Mouse (Mus musculus) urinary bladder, postnatal 10 days (tissue): ENCODE results near the gene Ermard.
"Not testable (repeated sequence)": the region's sequence is repeated elsewhere in the genome, so short reads cannot be mapped to it uniquely, and the experiment has no call there.

Experiments used
- DNase-seq: peaks from one replicate; pipeline ENCODE4 v3.0.0; 2022; ENCODE audit warnings: low spot score

The Ermard gene

DNA sequence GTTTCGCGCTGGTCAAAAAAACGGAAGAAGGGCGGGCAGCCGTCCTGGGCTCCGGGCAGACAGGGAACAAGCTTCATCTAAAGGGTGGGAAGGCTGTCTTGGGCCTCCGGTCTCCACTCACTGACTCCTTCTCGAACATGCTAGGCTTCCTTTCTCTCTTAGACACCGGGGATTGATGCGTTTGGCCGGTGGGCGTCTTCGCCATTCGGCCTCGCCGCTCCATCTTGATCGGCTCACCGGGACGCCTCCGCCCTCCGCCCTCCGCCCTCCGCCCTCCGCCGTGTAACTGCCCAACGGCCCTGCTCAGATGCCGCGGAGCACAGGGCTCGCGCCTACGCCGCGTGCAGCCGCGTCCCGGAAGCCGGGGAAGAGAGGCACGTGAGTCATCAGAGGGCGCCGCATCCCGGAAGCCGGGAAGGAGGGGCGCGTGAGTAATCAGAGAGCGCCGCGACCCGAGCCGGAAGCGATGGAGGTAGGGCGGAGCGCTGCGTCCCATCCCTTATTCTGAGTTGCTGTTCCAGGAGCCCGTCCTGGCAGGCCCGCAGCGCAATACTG lies at the start of gene Ermard, which contains the start of the genes Tcte3 and Gm3448:
Ermard (plus strand) TSS at position 34 of the 555 bp plus-strand sequence.
Tcte3 (minus strand) TSS at position 314 of the 555 bp plus-strand sequence.
Gm3448 (minus strand) TSS at position 363 of the 555 bp plus-strand sequence.
- not testable (repeated sequence) for DNase-seq

DNA sequence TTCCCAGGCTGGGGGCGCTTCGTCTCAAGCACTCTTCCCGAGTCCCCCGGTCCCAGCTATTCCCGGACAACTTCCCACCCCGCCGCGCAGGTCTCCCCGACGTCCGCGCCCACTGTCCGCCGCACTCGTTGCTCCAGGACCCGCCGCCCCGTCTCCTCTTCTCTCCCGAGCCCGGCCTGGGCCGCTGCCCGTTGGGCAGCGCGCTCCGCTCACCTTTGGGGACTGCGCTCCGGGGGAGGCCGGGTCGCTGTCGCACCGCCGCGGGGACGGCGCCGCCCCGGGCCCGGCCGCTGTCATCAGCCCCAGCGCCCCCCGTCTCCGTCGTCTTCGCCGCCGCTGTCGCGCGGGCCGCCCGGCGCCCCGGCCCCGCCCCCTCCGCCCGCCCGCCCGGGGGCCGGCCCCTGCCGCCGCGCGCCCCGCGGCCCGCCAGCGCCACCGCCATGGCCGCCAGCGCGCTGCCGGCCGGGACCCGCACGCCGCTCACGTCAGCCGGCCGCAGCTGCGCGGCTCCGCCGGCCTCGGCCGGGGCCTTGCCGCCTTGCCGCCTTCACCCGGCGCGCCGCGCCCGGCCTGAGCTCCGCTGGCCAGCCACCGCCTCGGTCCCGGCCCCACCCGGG lies 48.4 kb upstream of the Ermard start:
- not testable (repeated sequence) for DNase-seq

DNA sequence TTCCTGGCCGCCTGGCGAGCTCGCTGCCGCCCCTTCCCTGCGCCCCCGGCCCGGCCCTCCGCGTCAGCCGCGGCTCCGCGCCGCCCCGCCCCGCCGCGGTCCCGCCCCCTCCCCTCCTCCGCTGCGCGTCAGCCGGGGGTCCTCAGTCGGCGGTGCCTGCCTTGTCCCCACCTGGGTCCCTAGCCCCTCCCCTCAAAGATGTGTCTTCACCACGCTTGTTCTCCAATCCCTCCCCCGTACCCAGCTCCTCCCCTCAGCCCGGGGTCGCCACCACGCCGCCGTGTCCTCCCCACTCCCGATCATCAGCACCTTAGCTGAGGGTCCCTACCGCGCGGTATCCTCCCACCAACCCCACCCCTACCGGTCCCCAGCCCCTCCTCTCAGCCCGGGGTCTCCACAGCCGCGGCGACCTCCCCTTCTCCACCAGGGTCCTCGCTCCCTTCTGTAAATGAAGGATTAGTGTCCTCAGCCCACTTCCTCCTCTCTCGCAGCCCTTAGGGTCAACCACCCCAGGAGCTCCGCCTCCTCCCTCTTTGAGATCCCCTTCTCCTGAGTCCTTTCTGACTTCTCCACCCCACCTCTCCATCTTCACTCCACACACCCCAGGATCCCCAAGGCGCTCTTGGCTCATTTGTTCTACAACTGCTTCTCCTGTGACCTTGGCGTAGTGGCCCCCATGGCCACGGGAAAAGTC lies 47.7 kb upstream of the Ermard start:
- not testable (repeated sequence) for DNase-seq

DNA sequence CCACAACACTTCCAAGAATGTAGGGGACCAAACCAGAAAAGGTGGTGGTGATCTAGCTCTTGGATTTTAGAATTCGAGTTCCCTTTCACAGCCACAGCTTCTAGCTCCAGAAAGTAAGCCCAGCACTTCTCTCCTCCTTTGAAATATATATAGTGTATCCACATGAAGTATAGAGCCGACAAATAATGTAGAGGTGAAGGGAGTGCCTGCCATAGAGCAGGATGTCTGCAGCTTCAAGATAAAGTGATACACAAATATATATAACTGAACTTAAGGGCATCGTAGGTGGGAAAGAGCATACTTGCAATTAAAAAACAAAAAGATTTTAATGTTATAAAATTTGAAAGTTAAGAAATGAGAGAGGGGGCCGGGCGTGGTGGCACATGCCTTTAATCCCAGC lies 46.9 kb upstream of the Ermard start:
- DNase-seq = not testable (repeated sequence)

DNA sequence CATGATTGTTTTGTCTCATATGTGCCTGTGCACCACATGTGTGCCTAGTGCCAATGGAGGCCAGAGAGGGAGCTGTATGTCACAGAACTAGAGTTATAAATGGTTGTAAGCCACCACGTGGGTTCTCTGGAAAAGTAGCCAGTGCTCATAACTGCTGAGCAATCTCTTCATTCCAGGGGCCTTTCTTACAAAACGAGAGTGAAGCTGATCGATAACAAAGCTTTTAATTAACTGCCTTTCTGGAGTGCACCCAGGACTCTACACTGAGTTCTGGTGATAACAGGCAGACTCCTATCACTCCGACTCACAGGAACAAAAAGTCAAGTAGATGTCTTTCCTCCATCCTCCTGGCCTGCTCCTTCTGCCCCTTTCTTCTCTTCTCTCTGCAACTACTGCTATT lies 41.0 kb upstream of the Ermard start:
- not testable (repeated sequence) for DNase-seq

DNA sequence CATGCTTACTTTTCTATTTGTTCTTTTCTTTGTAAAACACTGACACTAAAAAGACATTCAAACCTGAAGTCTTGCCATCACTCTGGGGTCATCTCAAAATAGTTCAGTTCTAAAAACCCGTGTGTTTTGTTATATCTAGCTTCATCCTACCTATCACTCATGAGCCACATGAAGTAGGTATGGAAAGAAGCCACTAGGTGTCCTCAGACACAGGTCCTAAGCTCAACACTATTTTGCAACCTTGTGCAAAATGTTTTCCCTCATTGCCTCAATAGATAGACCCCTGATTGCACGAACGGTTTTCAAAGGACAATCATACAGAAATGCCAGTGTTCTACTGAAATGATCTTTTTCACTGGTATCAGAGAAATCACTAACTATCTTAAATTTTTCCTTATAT lies 31.9 kb upstream of the Ermard start:
- DNase-seq = not testable (repeated sequence)

DNA sequence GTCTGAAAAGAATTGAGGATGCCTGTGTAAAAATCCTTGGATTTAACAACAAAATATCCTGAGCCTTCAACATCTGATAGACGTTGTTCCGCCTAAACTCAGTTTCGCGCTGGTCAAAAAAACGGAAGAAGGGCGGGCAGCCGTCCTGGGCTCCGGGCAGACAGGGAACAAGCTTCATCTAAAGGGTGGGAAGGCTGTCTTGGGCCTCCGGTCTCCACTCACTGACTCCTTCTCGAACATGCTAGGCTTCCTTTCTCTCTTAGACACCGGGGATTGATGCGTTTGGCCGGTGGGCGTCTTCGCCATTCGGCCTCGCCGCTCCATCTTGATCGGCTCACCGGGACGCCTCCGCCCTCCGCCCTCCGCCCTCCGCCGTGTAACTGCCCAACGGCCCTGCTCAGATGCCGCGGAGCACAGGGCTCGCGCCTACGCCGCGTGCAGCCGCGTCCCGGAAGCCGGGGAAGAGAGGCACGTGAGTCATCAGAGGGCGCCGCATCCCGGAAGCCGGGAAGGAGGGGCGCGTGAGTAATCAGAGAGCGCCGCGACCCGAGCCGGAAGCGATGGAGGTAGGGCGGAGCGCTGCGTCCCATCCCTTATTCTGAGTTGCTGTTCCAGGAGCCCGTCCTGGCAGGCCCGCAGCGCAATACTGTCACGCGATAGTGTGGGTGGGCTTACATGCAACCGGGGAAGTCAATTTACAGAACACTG lies 31.1 kb upstream of the Ermard start, which contains the start of gene Gm3435:
Gm3435 (plus strand) TSS at position 471 of the 708 bp plus-strand sequence.
- DNase-seq = not testable (repeated sequence)

DNA sequence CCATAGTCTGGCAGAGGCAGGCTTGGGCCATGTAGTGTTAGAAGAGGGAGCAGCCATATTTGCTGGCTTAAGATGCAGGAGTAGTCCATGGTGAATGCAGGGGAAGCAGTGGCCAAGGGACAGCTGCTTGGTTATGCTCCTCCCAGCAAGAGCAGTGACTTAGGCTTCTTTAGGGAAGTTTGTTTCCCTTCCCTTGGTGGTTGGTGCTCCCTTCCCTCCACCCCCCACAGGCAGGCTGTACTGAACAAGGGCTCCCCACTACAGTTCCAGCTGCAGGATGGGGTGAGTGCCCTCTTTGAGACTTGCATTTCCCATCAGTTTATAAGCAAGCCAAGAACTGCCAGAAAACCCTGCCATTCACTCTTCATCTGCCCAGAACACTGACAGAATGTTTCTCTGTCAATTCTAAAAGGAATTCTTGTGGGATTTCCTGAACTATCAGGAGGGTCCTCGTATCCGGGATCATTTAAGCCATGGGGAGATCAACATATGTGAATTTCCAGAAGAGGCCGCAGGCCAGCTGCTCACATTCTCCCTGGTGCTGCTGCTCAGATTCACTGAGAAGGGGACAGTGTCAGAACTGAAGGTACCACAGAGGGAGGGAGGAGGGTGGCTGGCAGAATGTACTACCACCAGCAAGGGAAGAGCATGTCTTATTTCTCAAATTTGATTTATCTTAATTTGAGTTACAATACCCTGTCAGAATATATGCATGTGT lies 19.3 kb upstream of the Ermard start:
- not testable (repeated sequence) for DNase-seq

DNA sequence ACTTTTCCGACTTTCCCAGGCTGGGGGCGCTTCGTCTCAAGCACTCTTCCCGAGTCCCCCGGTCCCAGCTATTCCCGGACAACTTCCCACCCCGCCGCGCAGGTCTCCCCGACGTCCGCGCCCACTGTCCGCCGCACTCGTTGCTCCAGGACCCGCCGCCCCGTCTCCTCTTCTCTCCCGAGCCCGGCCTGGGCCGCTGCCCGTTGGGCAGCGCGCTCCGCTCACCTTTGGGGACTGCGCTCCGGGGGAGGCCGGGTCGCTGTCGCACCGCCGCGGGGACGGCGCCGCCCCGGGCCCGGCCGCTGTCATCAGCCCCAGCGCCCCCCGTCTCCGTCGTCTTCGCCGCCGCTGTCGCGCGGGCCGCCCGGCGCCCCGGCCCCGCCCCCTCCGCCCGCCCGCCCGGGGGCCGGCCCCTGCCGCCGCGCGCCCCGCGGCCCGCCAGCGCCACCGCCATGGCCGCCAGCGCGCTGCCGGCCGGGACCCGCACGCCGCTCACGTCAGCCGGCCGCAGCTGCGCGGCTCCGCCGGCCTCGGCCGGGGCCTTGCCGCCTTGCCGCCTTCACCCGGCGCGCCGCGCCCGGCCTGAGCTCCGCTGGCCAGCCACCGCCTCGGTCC lies 17.0 kb upstream of the Ermard start:
- DNase-seq = not testable (repeated sequence)

DNA sequence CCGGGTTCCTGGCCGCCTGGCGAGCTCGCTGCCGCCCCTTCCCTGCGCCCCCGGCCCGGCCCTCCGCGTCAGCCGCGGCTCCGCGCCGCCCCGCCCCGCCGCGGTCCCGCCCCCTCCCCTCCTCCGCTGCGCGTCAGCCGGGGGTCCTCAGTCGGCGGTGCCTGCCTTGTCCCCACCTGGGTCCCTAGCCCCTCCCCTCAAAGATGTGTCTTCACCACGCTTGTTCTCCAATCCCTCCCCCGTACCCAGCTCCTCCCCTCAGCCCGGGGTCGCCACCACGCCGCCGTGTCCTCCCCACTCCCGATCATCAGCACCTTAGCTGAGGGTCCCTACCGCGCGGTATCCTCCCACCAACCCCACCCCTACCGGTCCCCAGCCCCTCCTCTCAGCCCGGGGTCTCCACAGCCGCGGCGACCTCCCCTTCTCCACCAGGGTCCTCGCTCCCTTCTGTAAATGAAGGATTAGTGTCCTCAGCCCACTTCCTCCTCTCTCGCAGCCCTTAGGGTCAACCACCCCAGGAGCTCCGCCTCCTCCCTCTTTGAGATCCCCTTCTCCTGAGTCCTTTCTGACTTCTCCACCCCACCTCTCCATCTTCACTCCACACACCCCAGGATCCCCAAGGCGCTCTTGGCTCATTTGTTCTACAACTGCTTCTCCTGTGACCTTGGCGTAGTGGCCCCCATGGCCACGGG lies 16.4 kb upstream of the Ermard start:
- DNase-seq = not testable (repeated sequence)

DNA sequence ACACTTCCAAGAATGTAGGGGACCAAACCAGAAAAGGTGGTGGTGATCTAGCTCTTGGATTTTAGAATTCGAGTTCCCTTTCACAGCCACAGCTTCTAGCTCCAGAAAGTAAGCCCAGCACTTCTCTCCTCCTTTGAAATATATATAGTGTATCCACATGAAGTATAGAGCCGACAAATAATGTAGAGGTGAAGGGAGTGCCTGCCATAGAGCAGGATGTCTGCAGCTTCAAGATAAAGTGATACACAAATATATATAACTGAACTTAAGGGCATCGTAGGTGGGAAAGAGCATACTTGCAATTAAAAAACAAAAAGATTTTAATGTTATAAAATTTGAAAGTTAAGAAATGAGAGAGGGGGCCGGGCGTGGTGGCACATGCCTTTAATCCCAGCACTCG lies 15.5 kb upstream of the Ermard start:
- DNase-seq = not testable (repeated sequence)

DNA sequence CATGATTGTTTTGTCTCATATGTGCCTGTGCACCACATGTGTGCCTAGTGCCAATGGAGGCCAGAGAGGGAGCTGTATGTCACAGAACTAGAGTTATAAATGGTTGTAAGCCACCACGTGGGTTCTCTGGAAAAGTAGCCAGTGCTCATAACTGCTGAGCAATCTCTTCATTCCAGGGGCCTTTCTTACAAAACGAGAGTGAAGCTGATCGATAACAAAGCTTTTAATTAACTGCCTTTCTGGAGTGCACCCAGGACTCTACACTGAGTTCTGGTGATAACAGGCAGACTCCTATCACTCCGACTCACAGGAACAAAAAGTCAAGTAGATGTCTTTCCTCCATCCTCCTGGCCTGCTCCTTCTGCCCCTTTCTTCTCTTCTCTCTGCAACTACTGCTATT lies 9.6 kb upstream of the Ermard start:
- not testable (repeated sequence) for DNase-seq

DNA sequence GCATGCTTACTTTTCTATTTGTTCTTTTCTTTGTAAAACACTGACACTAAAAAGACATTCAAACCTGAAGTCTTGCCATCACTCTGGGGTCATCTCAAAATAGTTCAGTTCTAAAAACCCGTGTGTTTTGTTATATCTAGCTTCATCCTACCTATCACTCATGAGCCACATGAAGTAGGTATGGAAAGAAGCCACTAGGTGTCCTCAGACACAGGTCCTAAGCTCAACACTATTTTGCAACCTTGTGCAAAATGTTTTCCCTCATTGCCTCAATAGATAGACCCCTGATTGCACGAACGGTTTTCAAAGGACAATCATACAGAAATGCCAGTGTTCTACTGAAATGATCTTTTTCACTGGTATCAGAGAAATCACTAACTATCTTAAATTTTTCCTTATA lies 553 bp upstream of the Ermard start:
- not testable (repeated sequence) for DNase-seq

DNA sequence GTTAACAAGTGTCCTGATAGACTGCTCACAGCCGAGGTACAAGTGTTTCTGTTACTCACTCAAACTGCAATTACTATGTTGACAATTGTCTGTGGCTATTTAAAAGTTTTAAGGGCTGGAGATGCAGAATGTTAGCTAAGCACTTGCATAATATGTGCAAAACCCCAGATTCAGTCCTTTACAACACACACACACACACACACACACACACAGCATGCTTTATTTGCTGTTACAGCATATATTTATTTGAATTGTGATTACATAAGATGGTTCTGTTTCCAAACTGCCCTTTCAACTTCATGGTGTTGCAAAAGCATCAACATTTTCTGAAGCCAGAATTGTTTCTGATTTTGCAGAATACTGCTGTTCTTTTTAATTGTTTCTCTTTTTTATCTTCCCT lies 9.3 kb downstream of the Ermard start:
- not testable (repeated sequence) for DNase-seq

DNA sequence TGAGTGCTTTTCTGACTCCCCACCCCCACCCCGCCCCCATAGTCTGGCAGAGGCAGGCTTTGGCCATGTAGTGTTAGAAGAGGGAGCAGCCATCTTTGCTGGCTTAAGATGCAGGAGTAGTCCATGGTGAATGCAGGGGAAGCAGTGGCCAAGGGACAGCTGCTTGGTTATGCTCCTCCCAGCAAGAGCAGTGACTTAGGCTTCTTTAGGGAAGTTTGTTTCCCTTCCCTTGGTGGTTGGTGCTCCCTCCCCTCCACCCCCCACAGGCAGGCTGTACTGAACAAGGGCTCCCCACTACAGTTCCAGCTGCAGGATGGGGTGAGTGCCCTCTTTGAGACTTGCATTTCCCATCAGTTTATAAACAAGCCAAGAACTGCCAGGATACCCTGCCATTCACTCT lies 11.8 kb downstream of the Ermard start:
- DNase-seq = not testable (repeated sequence)

DNA sequence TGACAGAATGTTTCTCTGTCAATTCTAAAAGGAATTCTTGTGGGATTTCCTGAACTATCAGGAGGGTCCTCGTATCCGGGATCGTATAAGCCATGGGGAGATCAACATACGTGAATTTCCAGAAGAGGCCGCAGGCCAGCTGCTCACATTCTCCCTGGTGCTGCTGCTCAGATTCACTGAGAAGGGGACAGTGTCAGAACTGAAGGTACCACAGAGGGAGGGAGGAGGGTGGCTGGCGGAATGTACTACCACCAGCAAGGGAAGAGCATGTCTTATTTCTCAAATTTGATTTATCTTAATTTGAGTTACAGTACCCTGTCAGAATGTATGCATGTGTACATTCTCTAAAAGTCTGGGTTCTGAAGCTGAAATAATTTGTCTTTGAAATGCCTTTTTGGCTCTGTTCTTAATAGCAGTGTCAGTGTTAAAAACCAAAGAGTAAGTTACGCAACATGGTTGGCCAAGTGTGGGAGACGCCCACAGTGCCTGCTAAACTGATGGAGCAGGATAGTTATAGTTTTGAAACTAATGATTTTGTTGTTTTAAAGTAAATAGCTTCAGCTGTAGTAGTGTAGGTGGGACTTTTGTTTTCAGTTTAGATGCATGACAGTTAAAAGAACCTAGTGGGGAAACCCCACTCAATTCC lies 12.3 kb downstream of the Ermard start:
- DNase-seq = not testable (repeated sequence)

DNA sequence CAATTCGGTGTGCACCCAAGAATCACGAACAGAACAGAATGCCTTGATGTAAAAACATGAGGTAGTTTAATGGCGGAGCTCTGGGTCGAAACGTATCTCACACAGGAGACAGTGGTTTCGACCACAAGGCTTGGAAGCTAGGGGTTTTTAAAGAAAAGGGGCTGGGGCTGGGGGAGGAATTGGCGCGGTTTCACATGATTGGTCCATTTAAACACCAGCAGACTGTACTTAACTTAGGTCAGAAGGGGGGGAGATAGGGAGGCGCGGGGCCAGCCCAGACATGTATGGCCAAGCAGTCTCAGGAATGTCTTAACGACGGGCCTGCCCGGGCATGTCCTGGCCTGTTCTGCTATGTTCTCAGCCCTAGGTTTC lies 12.8 kb downstream of the Ermard start:
- not testable (repeated sequence) for DNase-seq

DNA sequence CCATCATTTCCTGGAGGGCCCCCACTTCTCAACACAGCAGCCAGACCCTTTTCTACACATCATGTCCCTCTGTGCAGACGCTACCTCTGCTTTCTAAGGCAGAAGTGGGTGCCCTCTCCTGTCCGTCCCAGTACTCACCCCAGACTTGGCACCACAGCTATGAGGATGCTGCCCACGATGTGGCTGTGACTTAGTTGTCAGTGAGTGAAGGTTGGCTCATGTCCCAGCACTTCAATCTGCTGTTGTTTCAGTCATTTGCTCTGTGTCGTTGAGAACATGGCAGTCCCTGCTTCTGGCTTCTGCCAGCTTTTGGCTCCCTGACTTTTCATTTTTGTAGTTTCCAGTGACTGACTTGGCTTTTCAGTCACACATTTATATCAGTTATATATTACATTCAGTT lies 14.9 kb downstream of the Ermard start:
- DNase-seq = no peak

DNA sequence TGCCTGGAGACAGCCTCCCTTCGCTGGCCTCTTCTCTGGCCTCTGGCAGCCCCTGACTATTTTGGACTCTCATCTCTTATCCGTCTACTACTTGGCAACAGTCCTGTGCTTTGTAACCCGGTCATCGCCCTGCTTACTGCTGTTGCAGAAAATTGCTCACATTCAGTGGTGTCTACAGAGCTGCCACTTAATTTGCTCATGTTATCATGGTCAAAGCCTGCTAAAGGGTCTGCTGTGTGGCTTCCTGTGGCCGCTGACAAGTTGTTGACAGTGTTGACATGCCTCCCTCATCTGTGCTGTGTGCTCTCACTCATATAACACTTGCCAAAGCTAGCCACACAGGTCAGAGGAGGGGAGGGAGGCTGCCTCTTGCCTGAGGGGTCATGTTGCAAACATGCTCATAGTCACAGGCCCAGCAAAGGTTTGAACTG lies 17.2 kb downstream of the Ermard start:
- no peak for DNase-seq

DNA sequence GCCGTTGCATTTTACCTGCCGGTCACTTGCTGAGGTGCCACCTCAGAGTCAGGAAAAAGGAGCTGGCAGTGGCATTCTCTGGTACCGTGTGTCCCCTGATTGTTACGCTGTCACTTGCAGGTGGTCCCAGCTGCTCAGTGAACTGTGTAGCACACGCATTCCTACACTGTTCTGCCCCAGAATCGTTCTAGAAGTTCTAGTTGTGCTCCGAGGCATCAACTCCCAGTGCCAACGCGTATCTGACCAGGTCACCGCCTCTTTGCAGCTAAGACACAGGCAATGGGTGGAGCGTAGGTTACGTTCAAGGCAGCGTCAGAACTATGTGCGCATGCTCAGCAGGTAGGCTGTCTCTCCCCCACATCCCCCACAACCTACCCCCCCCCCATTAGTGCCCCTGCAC lies 18.6 kb downstream of the Ermard start:
- DNase-seq = no peak
